Mouse (Mus musculus) intestine, embryonic 14.5 days (tissue): ENCODE measurements at regions not wholly inside any gene's neighbourhood (a gene's known extent, or its start where the extent isn't known, plus 50 kb on each side); places are given as distances from the start of the nearest gene placed in this dataset.

Experiments
- ATAC-seq: fragments of 200-750 bp; cut with Nextera tagmentation; replicated peaks from 2 replicates; pipeline ENCODE4 v1.8.0; 2017; ENCODE audit warnings: low read depth, moderate number of reproducible peaks, moderate TSS enrichment, moderate library complexity; ENCODE audit not compliant: low FRiP score, low TSS enrichment
- DNase-seq: peaks from one replicate; pipeline ENCODE4 v3.0.0-alpha.2; 2018; ENCODE audit warnings: low spot score
- H3K27ac ChIP-seq: fragments of 300-500 bp; sonication (generic); 2 replicates; pipeline ENCODE4 v1.5.1; 2014; ENCODE audit warnings: low read depth, mild to moderate bottlenecking, control low read depth
- H3K27me3 ChIP-seq: fragments of 300-500 bp; sonication (generic); replicated peaks from 2 replicates; pipeline ENCODE4 v1.6.1; 2014; ENCODE audit warnings: low read length, control low read depth; ENCODE audit not compliant: control insufficient read depth, insufficient read depth
- H3K36me3 ChIP-seq: fragments of 300-500 bp; sonication (generic); 2 replicates; pipeline ENCODE4 v1.6.1; 2014; ENCODE audit warnings: low read length, control low read depth; ENCODE audit not compliant: control insufficient read depth, insufficient read depth
- H3K4me1 ChIP-seq: fragments of 300-500 bp; sonication (generic); replicated peaks from 2 replicates; pipeline ENCODE4 v1.6.1; 2014; ENCODE audit warnings: low read length, control low read depth, mixed read lengths; ENCODE audit not compliant: control insufficient read depth, insufficient read depth
- H3K4me2 ChIP-seq: fragments of 300-500 bp; sonication (generic); 2 replicates; pipeline ENCODE4 v1.6.1; 2014; ENCODE audit warnings: low read length
- H3K4me3 ChIP-seq: fragments of 300-500 bp; sonication (generic); 2 replicates; pipeline ENCODE4 v1.5.1; 2014; ENCODE audit warnings: low read depth, low read length, control low read depth, mixed read lengths
- H3K9ac ChIP-seq: fragments of 300-500 bp; sonication (generic); 2 replicates; pipeline ENCODE4 v1.6.1; 2014; ENCODE audit warnings: mild to moderate bottlenecking, low read length
- H3K9me3 ChIP-seq: fragments of 300-500 bp; sonication (generic); 2 replicates; pipeline ENCODE4 v1.6.1; 2016; ENCODE audit warnings: low read length, control low read depth; ENCODE audit not compliant: control insufficient read depth
- WGBS: fragments of 180-500 bp; shearing (Covaris S2); extraction: QIAGEN DNeasy Blood & Tissue Kit; methylation state at CpG from one replicate; pipeline ENCODE4 v1.1.7; 2014; 5-methylcytosine and 5-hydroxymethylcytosine counted together

DNA sequence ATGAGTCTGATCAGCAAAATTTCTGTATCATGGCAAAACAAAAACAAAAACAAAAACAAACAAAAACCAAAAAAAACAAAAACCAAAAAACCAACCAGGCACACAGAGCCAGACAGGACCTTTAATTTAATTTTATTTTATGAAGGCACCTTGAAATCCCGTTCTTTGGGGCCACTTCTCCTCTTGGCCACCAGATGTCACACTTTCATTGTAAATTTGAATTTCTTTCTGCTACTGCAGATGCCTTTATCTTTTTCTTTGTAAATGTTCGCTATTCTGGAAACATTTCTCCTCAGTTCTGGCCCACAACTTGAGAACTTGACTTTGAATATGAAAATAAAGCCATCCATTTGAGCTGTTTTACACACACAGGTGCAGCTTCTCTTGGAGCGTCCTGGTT lies 78.6 kb upstream of the Rrp15 start:
- Histone ChIP-seq H3K4me2 (no peak overlapping the region), H3K36me3 (no peaks in the 10 kb centered on the region), H3K27ac (no peak overlapping the region), H3K4me1 (no peaks in the 10 kb centered on the region), H3K27me3 (peaks cover 12% of the 10 kb centered on the region), H3K4me3 (no peak overlapping the region), H3K9ac (no peak overlapping the region), H3K9me3 (no peaks in the 10 kb centered on the region)
- DNase-seq (peak; percentile 50), ATAC-seq (no peak)
- WGBS: 22% methylated on average over 3 of the region's 3 CpGs

DNA sequence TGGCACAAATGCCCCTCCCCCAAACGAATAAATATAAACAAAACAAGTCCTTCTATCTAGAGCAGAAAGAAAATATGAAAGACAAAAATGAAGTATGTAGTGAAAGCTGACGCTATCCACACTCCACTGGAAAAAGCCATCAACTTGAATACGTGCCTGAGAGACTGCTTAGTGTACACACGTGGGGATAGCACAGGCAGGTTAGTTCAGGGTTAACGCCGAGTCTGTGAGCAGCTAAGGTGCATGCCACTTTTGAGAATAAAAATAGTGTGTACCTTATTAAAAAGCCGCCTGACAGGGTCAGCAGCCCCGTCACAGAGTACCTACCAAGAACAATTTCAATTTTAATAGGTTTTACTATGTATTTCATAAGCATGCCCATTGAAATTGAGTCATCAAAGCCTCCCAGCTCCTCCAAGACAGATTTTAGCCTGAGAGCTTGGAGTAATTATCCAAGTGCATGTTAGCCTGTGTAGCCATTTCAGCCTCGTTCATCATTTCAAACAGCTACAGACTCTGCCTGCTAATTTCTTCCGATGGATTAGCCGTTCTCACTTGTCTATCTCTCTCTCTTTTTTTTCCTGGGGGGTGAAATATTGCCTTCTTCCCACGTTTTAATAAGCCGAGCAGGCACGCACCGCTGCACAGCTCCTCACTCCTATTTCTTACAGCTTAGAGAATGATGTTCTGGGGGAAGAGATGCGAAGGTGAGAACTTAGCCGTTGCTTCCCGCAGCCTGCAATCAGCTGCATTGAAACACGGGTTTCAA lies 59.2 kb upstream of the Rrp15 start:
- H3K4me3 ChIP-seq: no peak overlapping the region
- no peak overlapping the region for H3K9ac ChIP-seq
- no peak overlapping the region for H3K27ac ChIP-seq
- H3K36me3 ChIP-seq: no peaks in the 10 kb centered on the region
- DNase-seq (peak; percentile 49), ATAC-seq (no peak)
- H3K27me3 ChIP-seq: no peaks in the 10 kb centered on the region
- no peaks in the 10 kb centered on the region for H3K4me1 ChIP-seq
- H3K4me2 ChIP-seq: no peak overlapping the region
- no peaks in the 10 kb centered on the region for H3K9me3 ChIP-seq
- WGBS: 69% methylated on average over 19 of the region's 19 CpGs

DNA sequence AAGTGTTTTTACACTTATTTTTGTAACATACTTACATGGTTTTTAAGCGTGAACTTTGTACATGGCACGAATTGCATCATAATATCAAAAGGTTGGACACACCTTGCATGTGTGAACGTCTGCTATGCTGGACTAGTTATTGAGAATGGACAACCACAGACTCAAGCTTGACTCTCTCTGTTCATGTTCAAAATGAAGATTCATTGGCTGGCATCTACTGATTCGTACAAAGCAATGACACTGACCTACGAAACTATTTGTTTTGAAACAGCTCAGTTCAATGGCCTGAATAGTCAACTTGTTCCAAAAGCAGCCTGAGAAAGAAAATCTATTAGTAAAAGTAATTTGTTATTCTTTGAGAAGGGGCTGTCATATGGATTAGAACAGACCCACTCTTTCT lies 55.3 kb upstream of the Rrp15 start:
- WGBS: 86% methylated on average over 5 of the region's 5 CpGs
- peak; percentile 16 for DNase-seq

More for the DNA sequence above, 55.3 kb upstream of the Rrp15 start:
- no peak overlapping the region for H3K9ac ChIP-seq
- H3K36me3 ChIP-seq: no peaks in the 10 kb centered on the region
- H3K9me3 ChIP-seq: no peaks in the 10 kb centered on the region
- no peaks in the 10 kb centered on the region for H3K27me3 ChIP-seq
- H3K4me3 ChIP-seq: no peak overlapping the region
- H3K4me1 ChIP-seq: no peaks in the 10 kb centered on the region
- no peak for ATAC-seq
- no peak overlapping the region for H3K4me2 ChIP-seq
- no peak overlapping the region for H3K27ac ChIP-seq
